Mouse (Mus musculus): ENCODE measurements at regions not wholly inside any gene's neighbourhood (a gene's known extent, or its start where the extent isn't known, plus 50 kb on each side); places are given as distances from the start of the nearest gene placed in this dataset.
"Not testable (repeated sequence)": the region's sequence is repeated elsewhere in the genome, so short reads cannot be mapped to it uniquely, and the experiment has no call there.

- no peak for DNase-seq (ENCODE audit: low spot score)
These were observed 157.9 kb upstream of the Fer start for GRCm38 (mm10) chr17:63704991-63705390.

- DNase-seq (ENCODE audit: low spot score): peak; percentile 26
These were observed 149.9 kb upstream of the Fer start for GRCm38 (mm10) chr17:63712937-63713336.

- DNase-seq (ENCODE audit: low spot score): no peak
These were observed 147.2 kb upstream of the Fer start for GRCm38 (mm10) chr17:63715687-63716086.

- no peak for DNase-seq (ENCODE audit: low spot score)
These were observed 146.7 kb upstream of the Fer start for GRCm38 (mm10) chr17:63716161-63716560.

- no peak for DNase-seq (ENCODE audit: low spot score)
These were observed 145.7 kb upstream of the Fer start for GRCm38 (mm10) chr17:63717051-63717578.

- DNase-seq (ENCODE audit: low spot score): no peak
These were observed 143.7 kb upstream of the Fer start for GRCm38 (mm10) chr17:63718972-63719715.

- no peak for DNase-seq (ENCODE audit: low spot score)
These were observed 143.1 kb upstream of the Fer start for GRCm38 (mm10) chr17:63719771-63720170.

- peak; percentile 16 for DNase-seq (ENCODE audit: low spot score)
These were observed 142.0 kb upstream of the Fer start for GRCm38 (mm10) chr17:63720883-63721282.

GRCm38 (mm10) chr17:63722434-63723004, 140.3 kb upstream of the Fer start:
- no peak for DNase-seq (ENCODE audit: low spot score)

- DNase-seq (ENCODE audit: low spot score): no peak
These were observed 124.7 kb upstream of the Fer start for GRCm38 (mm10) chr17:63738206-63738605.

- no peak for DNase-seq (ENCODE audit: low spot score)
These were observed 123.2 kb upstream of the Fer start for GRCm38 (mm10) chr17:63739710-63740109.

GRCm38 (mm10) chr17:63749257-63749656, 113.6 kb upstream of the Fer start:
- not testable (repeated sequence) for DNase-seq (ENCODE audit: low spot score)

GRCm38 (mm10) chr17:63754399-63754798, 108.5 kb upstream of the Fer start:
- no peak for DNase-seq (ENCODE audit: low spot score)

GRCm38 (mm10) chr17:63757896-63758695, 104.8 kb upstream of the Fer start:
- no peak for DNase-seq (ENCODE audit: low spot score)

GRCm38 (mm10) chr17:63758817-63759404, 104.0 kb upstream of the Fer start:
- no peak for DNase-seq (ENCODE audit: low spot score)

- no peak for DNase-seq (ENCODE audit: low spot score)
These were observed 101.8 kb upstream of the Fer start for GRCm38 (mm10) chr17:63761058-63761457.

- DNase-seq (ENCODE audit: low spot score): no peak
These were observed 91.8 kb upstream of the Fer start for GRCm38 (mm10) chr17:63771111-63771510.

GRCm38 (mm10) chr17:63784381-63785116, 78.3 kb upstream of the Fer start:
- DNase-seq (ENCODE audit: low spot score): no peak

- DNase-seq (ENCODE audit: low spot score): no peak
These were observed 76.4 kb upstream of the Fer start for GRCm38 (mm10) chr17:63786444-63786843.

- DNase-seq (ENCODE audit: low spot score): no peak
These were observed 68.5 kb upstream of the Fer start for GRCm38 (mm10) chr17:63794352-63794751.

- DNase-seq (ENCODE audit: low spot score): no peak
These were observed 64.5 kb upstream of the Fer start for GRCm38 (mm10) chr17:63798381-63798780.

All from retina, embryonic 14.5 days (tissue).